Mouse (Mus musculus): ENCODE data around the gene Brca1. TPM values are rescaled to one million over a fixed set of nuclear protein-coding genes. Genes with fewer than 3 reads are reported as not detected.
"Not testable (repeated sequence)": the region's sequence is repeated elsewhere in the genome, so short reads cannot be mapped to it uniquely, and the experiment has no call there.

Gene Brca1
- polyA plus RNA-seq, 1 experiment from 2014 or later: 32.1 TPM

DNA sequence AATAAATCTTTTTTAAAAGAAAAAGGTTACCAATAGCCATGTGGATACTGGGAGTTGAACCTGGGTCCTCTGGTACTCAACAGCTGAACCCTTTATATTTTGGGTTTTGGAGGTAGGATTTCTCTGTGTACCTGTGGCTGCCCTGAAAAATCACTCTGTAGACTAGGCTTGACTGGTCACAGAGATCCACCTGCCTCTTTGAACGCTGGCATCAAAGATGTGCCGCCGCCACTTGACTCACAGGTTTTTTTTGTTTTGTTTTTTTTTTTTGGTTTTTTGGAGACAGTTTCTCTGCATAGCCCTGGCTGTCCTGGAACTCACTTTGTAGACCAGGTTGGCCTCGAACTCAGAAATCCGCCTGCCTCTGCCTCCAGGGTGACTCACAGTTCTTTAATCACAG is 104.0 kb downstream of the Brca1 start:
- DNase-seq (ENCODE audit: low spot score): no peak
- Histone ChIP-seq H3K4me3 (ENCODE audit: low read depth, low read length) (no peak overlapping the region), H3K36me3 (ENCODE audit: control insufficient read depth, insufficient read depth, low read length) (peaks cover 15% of the 10 kb centered on the region; the same call in 1 of the 2 replicates), H3K9ac (ENCODE audit: low read length) (no peak overlapping the region), H3K27me3 (ENCODE audit: control insufficient read depth, insufficient read depth, low read length) (no peaks in the 10 kb centered on the region), H3K27ac (ENCODE audit: low read depth, low read length) (no peak overlapping the region), H3K4me1 (replicated peaks; ENCODE audit: control insufficient read depth, insufficient read depth, low read length) (peaks cover 7% of the 10 kb centered on the region), H3K4me2 (ENCODE audit: low read depth, low read length, severe bottlenecking) (no peak overlapping the region), H3K9me3 (ENCODE audit: control insufficient read depth, low read length) (no peaks in the 10 kb centered on the region)
- ATAC-seq (replicated peaks; ENCODE audit: low FRiP score): no peak
- 90% methylated on average over 5 of the region's 5 CpGs for WGBS

DNA sequence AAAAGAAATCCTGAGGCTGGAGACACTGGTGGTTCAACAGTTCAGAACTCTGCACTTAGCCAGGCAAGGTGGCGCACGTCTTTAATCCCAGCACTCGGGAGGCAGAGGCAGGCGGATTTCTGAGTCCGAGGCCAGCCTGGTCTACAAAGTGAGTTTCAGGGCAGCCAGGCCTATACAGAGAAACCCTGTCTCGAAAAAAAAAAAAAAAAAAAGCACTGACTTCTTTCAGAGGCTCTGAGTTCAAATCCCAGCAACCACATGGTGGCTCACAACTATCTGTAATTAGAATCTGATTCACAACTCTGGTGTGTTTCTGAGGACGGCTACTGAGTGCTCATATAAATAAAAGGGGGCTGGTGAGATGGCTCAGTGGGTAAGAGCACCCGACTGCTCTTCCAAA is 104.9 kb downstream of the Brca1 start:
- 91% methylated on average over 8 of the region's 8 CpGs for WGBS
- not testable (repeated sequence) for H3K27ac ChIP-seq (ENCODE audit: low read depth, low read length)

DNA sequence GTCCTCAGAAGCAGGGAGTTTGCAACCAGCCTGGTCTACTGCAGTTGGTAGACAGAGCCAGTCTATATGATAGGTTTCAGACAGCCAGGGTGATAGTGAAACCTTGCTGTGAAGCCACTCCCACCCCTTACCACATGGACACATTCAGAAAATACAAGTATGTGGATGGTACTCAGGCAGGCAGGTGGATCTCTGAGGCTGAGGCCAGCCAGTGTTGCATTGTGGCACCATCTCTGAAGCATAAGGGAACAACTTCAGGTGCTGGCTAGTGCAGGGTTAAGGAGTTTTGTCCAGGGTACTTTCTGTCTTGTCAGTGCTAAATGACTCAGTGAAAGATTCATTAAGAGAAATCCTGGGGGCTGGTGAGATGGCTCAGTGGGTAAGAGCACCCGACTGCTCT is 105.4 kb downstream of the Brca1 start:
- DNase-seq (ENCODE audit: low spot score) (peak; percentile 47), ATAC-seq (replicated peaks; ENCODE audit: low FRiP score) (no peak)
- WGBS: 81% methylated on average over 1 of the region's 1 CpGs
- H3K27me3 ChIP-seq (ENCODE audit: control insufficient read depth, insufficient read depth, low read length): no peaks in the 10 kb centered on the region
- no peak overlapping the region for H3K4me3 ChIP-seq (ENCODE audit: low read depth, low read length)
- H3K4me1 ChIP-seq (replicated peaks; ENCODE audit: control insufficient read depth, insufficient read depth, low read length): peaks cover 7% of the 10 kb centered on the region
- no peaks in the 10 kb centered on the region for H3K9me3 ChIP-seq (ENCODE audit: control insufficient read depth, low read length)
- peaks cover 15% of the 10 kb centered on the region; the same call in 1 of the 2 replicates for H3K36me3 ChIP-seq (ENCODE audit: control insufficient read depth, insufficient read depth, low read length)
- no peak overlapping the region for H3K9ac ChIP-seq (ENCODE audit: low read length)
- H3K4me2 ChIP-seq (ENCODE audit: low read depth, low read length, severe bottlenecking): no peak overlapping the region
- no peak overlapping the region for H3K27ac ChIP-seq (ENCODE audit: low read depth, low read length)

More for the DNA sequence above, 104.9 kb downstream of the Brca1 start:
- H3K36me3 ChIP-seq (ENCODE audit: control insufficient read depth, insufficient read depth, low read length): peaks cover 15% of the 10 kb centered on the region; the same call in 1 of the 2 replicates
- not testable (repeated sequence) for H3K4me1 ChIP-seq (replicated peaks; ENCODE audit: control insufficient read depth, insufficient read depth, low read length); H3K4me2 ChIP-seq (ENCODE audit: low read depth, low read length, severe bottlenecking); ATAC-seq (replicated peaks; ENCODE audit: low FRiP score); H3K9ac ChIP-seq (ENCODE audit: low read length); H3K9me3 ChIP-seq (ENCODE audit: control insufficient read depth, low read length); H3K4me3 ChIP-seq (ENCODE audit: low read depth, low read length); H3K27me3 ChIP-seq (ENCODE audit: control insufficient read depth, insufficient read depth, low read length)
- DNase-seq (ENCODE audit: low spot score): peak; percentile 21

DNA sequence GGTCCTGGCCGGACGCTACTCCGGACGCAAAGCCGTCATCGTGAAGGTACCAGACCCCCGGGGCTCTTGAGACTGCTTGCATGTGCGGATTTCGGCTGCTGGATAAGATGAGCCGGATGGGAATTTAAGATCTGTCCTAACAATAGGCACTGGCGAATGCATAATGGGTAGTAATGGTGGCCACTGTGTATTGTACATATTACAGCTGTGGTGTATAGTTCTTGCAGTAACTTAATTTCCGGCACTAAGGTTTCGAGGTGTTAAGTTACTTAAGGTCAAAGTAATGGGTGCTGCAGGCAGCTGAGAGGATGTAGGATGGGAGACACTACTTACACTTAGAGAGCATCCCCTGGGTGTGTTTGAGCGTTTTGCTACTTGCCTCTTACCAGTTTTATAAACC is 109.0 kb downstream of the Brca1 start:
- H3K4me1 ChIP-seq (replicated peaks; ENCODE audit: control insufficient read depth, insufficient read depth, low read length): peaks cover 7% of the 10 kb centered on the region
- H3K4me3 ChIP-seq (ENCODE audit: low read depth, low read length): peak overlapping the region; percentile 90
- H3K27me3 ChIP-seq (ENCODE audit: control insufficient read depth, insufficient read depth, low read length): no peaks in the 10 kb centered on the region
- DNase-seq (ENCODE audit: low spot score) (peak; percentile 49), ATAC-seq (replicated peaks; ENCODE audit: low FRiP score) (no peak)
- WGBS: 3% methylated on average over 14 of the region's 14 CpGs
- peak overlapping the region; percentile 89 for H3K9ac ChIP-seq (ENCODE audit: low read length)
- H3K4me2 ChIP-seq (ENCODE audit: low read depth, low read length, severe bottlenecking): peak overlapping the region; percentile 92
- H3K27ac ChIP-seq (ENCODE audit: low read depth, low read length): peak overlapping the region; percentile 77
- no peaks in the 10 kb centered on the region for H3K9me3 ChIP-seq (ENCODE audit: control insufficient read depth, low read length)
- peaks cover 15% of the 10 kb centered on the region; the same call in 1 of the 2 replicates for H3K36me3 ChIP-seq (ENCODE audit: control insufficient read depth, insufficient read depth, low read length)

DNA sequence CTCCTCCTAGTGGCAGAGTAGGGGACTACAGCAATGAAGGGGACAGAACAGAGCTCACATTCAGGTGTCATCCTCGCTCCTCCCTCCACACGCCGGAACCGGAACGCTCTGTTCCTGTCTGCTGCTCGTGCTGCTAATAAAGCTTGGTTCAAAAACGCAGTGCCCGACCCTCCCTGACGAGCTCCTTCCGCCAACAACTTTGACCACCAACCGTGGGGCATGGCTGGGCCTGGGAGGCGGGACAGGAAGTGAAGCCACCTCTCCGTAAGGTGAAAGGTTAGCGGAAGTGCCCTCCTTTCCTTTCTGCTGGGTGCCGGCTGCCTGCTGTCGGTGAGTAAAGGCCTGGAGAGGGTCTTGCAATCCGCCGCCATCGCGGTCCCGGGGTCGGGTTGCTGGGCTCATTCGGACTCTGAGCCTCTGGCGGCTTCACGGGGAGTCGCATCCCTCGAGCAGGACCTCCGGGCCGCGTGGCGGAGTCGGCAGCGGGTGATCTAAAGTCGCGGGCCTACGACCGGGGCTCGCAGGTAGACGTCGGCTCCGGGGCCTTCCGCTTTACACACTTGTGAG is 109.5 kb downstream of the Brca1 start, which contains the start of gene Rpl27:
TSS of gene Rpl27 (plus strand) at position 172 of the 567 bp plus-strand sequence.
- peaks cover 15% of the 10 kb centered on the region; the same call in 1 of the 2 replicates for H3K36me3 ChIP-seq (ENCODE audit: control insufficient read depth, insufficient read depth, low read length)
- H3K4me3 ChIP-seq (ENCODE audit: low read depth, low read length): peak within 1 kb of the TSS; percentile 90
- WGBS: under 1% methylated on average over 42 of the region's 42 CpGs
- H3K4me1 ChIP-seq (replicated peaks; ENCODE audit: control insufficient read depth, insufficient read depth, low read length): peaks cover 7% of the 10 kb centered on the region
- no peaks in the 10 kb centered on the region for H3K9me3 ChIP-seq (ENCODE audit: control insufficient read depth, low read length)
- peak within 1 kb of the TSS; percentile 89 for H3K9ac ChIP-seq (ENCODE audit: low read length)
- ATAC-seq (replicated peaks; ENCODE audit: low FRiP score) (peak; percentile 97), DNase-seq (ENCODE audit: low spot score) (peak; percentile 99)
- H3K27ac ChIP-seq (ENCODE audit: low read depth, low read length): peak within 1 kb of the TSS; percentile 77
- H3K4me2 ChIP-seq (ENCODE audit: low read depth, low read length, severe bottlenecking): peak within 1 kb of the TSS; percentile 92
- H3K27me3 ChIP-seq (ENCODE audit: control insufficient read depth, insufficient read depth, low read length): no peaks in the 10 kb centered on the region

DNA sequence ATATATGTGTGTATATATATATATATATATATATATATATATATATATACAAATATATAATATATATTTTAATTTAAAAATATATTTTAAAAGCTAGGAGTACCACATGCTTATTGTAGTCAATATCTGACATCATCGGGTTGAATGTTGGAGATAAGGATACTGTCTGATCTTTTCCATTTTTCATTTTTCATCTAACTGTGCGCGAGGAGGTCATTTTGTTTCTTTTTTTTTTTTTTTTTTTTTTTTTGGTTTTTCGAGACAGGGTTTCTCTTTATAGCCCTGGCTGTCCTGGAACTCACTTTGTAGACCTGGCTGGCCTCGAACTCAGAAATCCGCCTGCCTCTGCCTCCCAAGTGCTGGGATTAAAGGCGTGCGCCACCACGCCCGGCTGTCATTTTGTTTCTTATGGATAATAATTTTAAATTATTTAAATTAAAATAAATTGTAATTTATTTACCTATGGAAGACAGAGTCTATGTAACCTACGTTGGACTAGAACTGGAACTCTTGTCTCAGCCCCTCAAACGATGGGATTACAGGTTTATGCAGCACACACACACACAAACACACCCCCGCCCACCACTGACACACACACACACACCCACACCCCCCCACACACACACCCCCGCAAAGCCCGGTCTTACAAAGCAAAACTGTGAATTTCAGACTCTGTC is 110.2 kb downstream of the Brca1 start:
- DNase-seq (ENCODE audit: low spot score); H3K9ac ChIP-seq (ENCODE audit: low read length); H3K27me3 ChIP-seq (ENCODE audit: control insufficient read depth, insufficient read depth, low read length); H3K9me3 ChIP-seq (ENCODE audit: control insufficient read depth, low read length); H3K27ac ChIP-seq (ENCODE audit: low read depth, low read length); H3K4me1 ChIP-seq (replicated peaks; ENCODE audit: control insufficient read depth, insufficient read depth, low read length): not testable (repeated sequence)
- 36% methylated on average over 14 of the region's 15 CpGs for WGBS
- peaks cover 15% of the 10 kb centered on the region; the same call in 1 of the 2 replicates for H3K36me3 ChIP-seq (ENCODE audit: control insufficient read depth, insufficient read depth, low read length)
- peak overlapping the region; percentile 90; the same call in 1 of the 2 replicates for H3K4me3 ChIP-seq (ENCODE audit: low read depth, low read length)
- ATAC-seq (replicated peaks; ENCODE audit: low FRiP score): 0 out of 2 replicates have a peak, but pooled peaks have one; percentile 12
- H3K4me2 ChIP-seq (ENCODE audit: low read depth, low read length, severe bottlenecking): peak overlapping the region; percentile 40; the same call in 1 of the 2 replicates

Other genes starting within 250 kb of the Brca1 start
- 159 and 165 TPM in 2 replicates for gene Becn1, start 249.7 kb downstream of the Brca1 start, polyA plus RNA-seq (2014; fragmentation: Nextera tagmentation; extraction: Ambion mirVana)
- gene Psme3, start 235.7 kb downstream of the Brca1 start, polyA plus RNA-seq (2014; fragmentation: Nextera tagmentation; extraction: Ambion mirVana): 189 and 193 TPM in 2 replicates
- 2.8 and 3.1 TPM in 2 replicates for gene Aoc2, start 226.9 kb downstream of the Brca1 start, polyA plus RNA-seq (2014; fragmentation: Nextera tagmentation; extraction: Ambion mirVana)
- gene Aoc3, start 221.3 kb downstream of the Brca1 start, polyA plus RNA-seq (2014; fragmentation: Nextera tagmentation; extraction: Ambion mirVana): not detected in 2 replicates
- not detected in 2 replicates for gene G6pc, start 184.4 kb downstream of the Brca1 start, polyA plus RNA-seq (2014; fragmentation: Nextera tagmentation; extraction: Ambion mirVana)
- gene Aarsd1, start 134.3 kb downstream of the Brca1 start, polyA plus RNA-seq (2014; fragmentation: Nextera tagmentation; extraction: Ambion mirVana): 101 and 111 TPM in 2 replicates
- gene Gm27029, start 127.2 kb downstream of the Brca1 start, polyA plus RNA-seq (2014; fragmentation: Nextera tagmentation; extraction: Ambion mirVana): 8.2 and 9.5 TPM in 2 replicates
- gene Rundc1, start 126.9 kb downstream of the Brca1 start, polyA plus RNA-seq (2014; fragmentation: Nextera tagmentation; extraction: Ambion mirVana): 22.5 and 24.5 TPM in 2 replicates
- gene Ptges3l, start 126.6 kb downstream of the Brca1 start, polyA plus RNA-seq (2014; fragmentation: Nextera tagmentation; extraction: Ambion mirVana): 1.6 and 2.7 TPM in 2 replicates
- gene Rpl27, start 109.7 kb downstream of the Brca1 start, polyA plus RNA-seq (2014; fragmentation: Nextera tagmentation; extraction: Ambion mirVana): 370 and 424 TPM in 2 replicates
- 3.8 and 3.9 TPM in 2 replicates for gene Ifi35, start 103.5 kb downstream of the Brca1 start, polyA plus RNA-seq (2014; fragmentation: Nextera tagmentation; extraction: Ambion mirVana)
- 43.5 and 49.0 TPM in 2 replicates for gene Rnd2, start 87.0 kb downstream of the Brca1 start, polyA plus RNA-seq (2014; fragmentation: Nextera tagmentation; extraction: Ambion mirVana)
- gene Vat1, start 85.7 kb downstream of the Brca1 start, polyA plus RNA-seq (2014; fragmentation: Nextera tagmentation; extraction: Ambion mirVana): 47.0 and 51.4 TPM in 2 replicates
- 96.0 and 97.1 TPM in 2 replicates for gene Nbr1, start 194 bp upstream of the Brca1 start, polyA plus RNA-seq (2014; fragmentation: Nextera tagmentation; extraction: Ambion mirVana)
- gene Tmem106a, start 30.3 kb upstream of the Brca1 start, polyA plus RNA-seq (2014; fragmentation: Nextera tagmentation; extraction: Ambion mirVana): 3.0 and 3.3 TPM in 2 replicates
- gene Gm11634, start 47.3 kb upstream of the Brca1 start, polyA plus RNA-seq (2014; fragmentation: Nextera tagmentation; extraction: Ambion mirVana): 0.44 TPM in 1 of 2 replicates, not detected in the other
- 45.6 and 50.7 TPM in 2 replicates for gene Rdm1, start 75.2 kb upstream of the Brca1 start, polyA plus RNA-seq (2014; fragmentation: Nextera tagmentation; extraction: Ambion mirVana)
- 8.0 and 10.6 TPM in 2 replicates for gene Arl4d, start 113.6 kb upstream of the Brca1 start, polyA plus RNA-seq (2014; fragmentation: Nextera tagmentation; extraction: Ambion mirVana)
- gene Dhx8, start 181.0 kb upstream of the Brca1 start, polyA plus RNA-seq (2014; fragmentation: Nextera tagmentation; extraction: Ambion mirVana): 43.6 and 46.4 TPM in 2 replicates
- 7.6 and 10.4 TPM in 2 replicates for gene Etv4, start 233.4 kb upstream of the Brca1 start, polyA plus RNA-seq (2014; fragmentation: Nextera tagmentation; extraction: Ambion mirVana)